Mouse (Mus musculus): Measurements from ENCODE around the gene Acp7. TPM values are rescaled to one million over a fixed set of nuclear protein-coding genes. Genes with fewer than 3 reads are reported as not detected.
"Not testable (repeated sequence)": the region's sequence is repeated elsewhere in the genome, so short reads cannot be mapped to it uniquely, and the experiment has no call there.

The Acp7 gene
- polyA plus RNA-seq, 1 experiment from 2014 or later = not detected

GRCm38 (mm10) chr7:28637511-28637910, 6.4 kb upstream of the Acp7 start:
- Histone ChIP-seq H3K9ac (ENCODE audit: low read length) (no peak overlapping the region; the same call in 1 of the 2 replicates), H3K4me3 (ENCODE audit: control insufficient read depth in 1 of 2, insufficient read depth in 1 of 2, low read depth in 1 of 2, low read length in 2 of 2) (no peak overlapping the region), H3K36me3 (ENCODE audit: control insufficient read depth, insufficient read depth, low read length) (no peaks in the 10 kb centered on the region), H3K27ac (replicated peaks in 1 of 2; ENCODE audit: control insufficient read depth in 1 of 2, insufficient read depth in 1 of 2, low read depth in 2 of 2, low read length in 2 of 2) (no peak overlapping the region), H3K9me3 (ENCODE audit: control insufficient read depth, low read length) (no peaks in the 10 kb centered on the region), H3K4me2 (ENCODE audit: low read length) (no peak overlapping the region), H3K4me1 (ENCODE audit: control insufficient read depth in 2 of 2, insufficient read depth in 2 of 2, low read length in 2 of 2) (no peaks in the 10 kb centered on the region; a peak in 1 of 4 replicates), H3K27me3 (ENCODE audit: control insufficient read depth, insufficient read depth, low read length) (no peaks in the 10 kb centered on the region)
- ATAC-seq (ENCODE audit: insufficient number of reproducible peaks, insufficient read depth, low FRiP score, low read depth) = no peak
- 8% methylated on average over 8 of the region's 8 CpGs for WGBS

GRCm38 (mm10) chr7:28634128-28634527, 3.0 kb upstream of the Acp7 start:
- H3K27ac ChIP-seq (replicated peaks in 1 of 2; ENCODE audit: control insufficient read depth in 1 of 2, insufficient read depth in 1 of 2, low read depth in 2 of 2, low read length in 2 of 2) = no peak overlapping the region
- no peak for ATAC-seq (ENCODE audit: insufficient number of reproducible peaks, insufficient read depth, low FRiP score, low read depth)
- no peak overlapping the region for H3K4me2 ChIP-seq (ENCODE audit: low read length)
- no peaks in the 10 kb centered on the region for H3K36me3 ChIP-seq (ENCODE audit: control insufficient read depth, insufficient read depth, low read length)
- H3K27me3 ChIP-seq (ENCODE audit: control insufficient read depth, insufficient read depth, low read length) = peaks cover 26% of the 10 kb centered on the region
- peaks cover 2 to 5% of the 10 kb centered on the region in 2 experiments; a peak in 2 of 4 replicates for H3K4me1 ChIP-seq (ENCODE audit: control insufficient read depth in 2 of 2, insufficient read depth in 2 of 2, low read length in 2 of 2)
- no peak overlapping the region for H3K9ac ChIP-seq (ENCODE audit: low read length)
- WGBS = 50% methylated on average over 4 of the region's 4 CpGs
- no peaks in the 10 kb centered on the region for H3K9me3 ChIP-seq (ENCODE audit: control insufficient read depth, low read length)
- no peak overlapping the region for H3K4me3 ChIP-seq (ENCODE audit: control insufficient read depth in 1 of 2, insufficient read depth in 1 of 2, low read depth in 1 of 2, low read length in 2 of 2)

DNA sequence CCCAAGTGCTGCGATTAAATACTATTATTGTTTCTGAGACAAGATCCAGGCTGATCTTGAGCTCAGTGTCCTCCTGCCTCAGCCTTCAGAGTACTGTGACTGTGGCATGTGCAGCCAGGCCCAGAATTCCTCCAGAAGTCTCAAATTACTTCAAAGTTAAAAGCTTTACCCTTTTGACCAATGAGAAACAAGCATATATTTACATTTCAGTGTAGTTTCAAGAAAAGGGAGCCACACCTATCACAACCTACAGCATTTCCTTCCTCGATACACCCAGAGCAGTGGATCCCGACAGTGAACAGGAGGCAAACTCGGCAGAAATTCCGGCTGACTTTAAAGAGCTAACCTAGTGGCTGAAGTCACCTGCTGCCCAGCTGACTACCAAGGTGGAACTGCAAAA, 6.3 kb downstream of the Acp7 start:
- no peak for ATAC-seq (ENCODE audit: insufficient number of reproducible peaks, insufficient read depth, low FRiP score, low read depth)
- Histone ChIP-seq H3K27ac (replicated peaks in 1 of 2; ENCODE audit: control insufficient read depth in 1 of 2, insufficient read depth in 1 of 2, low read depth in 2 of 2, low read length in 2 of 2) (no peak overlapping the region), H3K4me1 (ENCODE audit: control insufficient read depth in 2 of 2, insufficient read depth in 2 of 2, low read length in 2 of 2) (no peaks in the 10 kb centered on the region), H3K36me3 (ENCODE audit: control insufficient read depth, insufficient read depth, low read length) (no peaks in the 10 kb centered on the region), H3K4me3 (ENCODE audit: control insufficient read depth in 1 of 2, insufficient read depth in 1 of 2, low read depth in 1 of 2, low read length in 2 of 2) (no peak overlapping the region), H3K9ac (ENCODE audit: low read length) (no peak overlapping the region), H3K9me3 (ENCODE audit: control insufficient read depth, low read length) (no peaks in the 10 kb centered on the region), H3K4me2 (ENCODE audit: low read length) (no peak overlapping the region), H3K27me3 (ENCODE audit: control insufficient read depth, insufficient read depth, low read length) (peaks cover 18% of the 10 kb centered on the region)
- 72% methylated on average over 5 of the region's 5 CpGs for WGBS

- no peaks in the 10 kb centered on the region for H3K36me3 ChIP-seq (ENCODE audit: control insufficient read depth, insufficient read depth, low read length)
- no peak overlapping the region for H3K4me2 ChIP-seq (ENCODE audit: low read length)
- no peaks in the 10 kb centered on the region for H3K9me3 ChIP-seq (ENCODE audit: control insufficient read depth, low read length)
- no peak overlapping the region for H3K27ac ChIP-seq (replicated peaks in 1 of 2; ENCODE audit: control insufficient read depth in 1 of 2, insufficient read depth in 1 of 2, low read depth in 2 of 2, low read length in 2 of 2)
- ATAC-seq (ENCODE audit: insufficient number of reproducible peaks, insufficient read depth, low FRiP score, low read depth) = no peak
- H3K4me1 ChIP-seq (ENCODE audit: control insufficient read depth in 2 of 2, insufficient read depth in 2 of 2, low read length in 2 of 2) = no peaks in the 10 kb centered on the region
- H3K9ac ChIP-seq (ENCODE audit: low read length) = no peak overlapping the region
- no peak overlapping the region for H3K4me3 ChIP-seq (ENCODE audit: control insufficient read depth in 1 of 2, insufficient read depth in 1 of 2, low read depth in 1 of 2, low read length in 2 of 2)
- 70% methylated on average over 9 of the region's 9 CpGs for WGBS
- no peaks in the 10 kb centered on the region for H3K27me3 ChIP-seq (ENCODE audit: control insufficient read depth, insufficient read depth, low read length)
Observed at GRCm38 (mm10) chr7:28619098-28619715, 11.9 kb downstream of the Acp7 start.

- Histone ChIP-seq H3K9ac (ENCODE audit: low read length) (no peak overlapping the region), H3K4me3 (ENCODE audit: control insufficient read depth in 1 of 2, insufficient read depth in 1 of 2, low read depth in 1 of 2, low read length in 2 of 2) (no peak overlapping the region), H3K27me3 (ENCODE audit: control insufficient read depth, insufficient read depth, low read length) (no peaks in the 10 kb centered on the region), H3K4me1 (ENCODE audit: control insufficient read depth in 2 of 2, insufficient read depth in 2 of 2, low read length in 2 of 2) (no peaks in the 10 kb centered on the region), H3K36me3 (ENCODE audit: control insufficient read depth, insufficient read depth, low read length) (no peaks in the 10 kb centered on the region), H3K4me2 (ENCODE audit: low read length) (no peak overlapping the region), H3K9me3 (ENCODE audit: control insufficient read depth, low read length) (no peaks in the 10 kb centered on the region), H3K27ac (replicated peaks in 1 of 2; ENCODE audit: control insufficient read depth in 1 of 2, insufficient read depth in 1 of 2, low read depth in 2 of 2, low read length in 2 of 2) (no peak overlapping the region)
- no peak for ATAC-seq (ENCODE audit: insufficient number of reproducible peaks, insufficient read depth, low FRiP score, low read depth)
- 78% methylated on average over 8 of the region's 8 CpGs for WGBS
Observed at GRCm38 (mm10) chr7:28605951-28606350, 25.2 kb downstream of the Acp7 start.

GRCm38 (mm10) chr7:28603788-28604187, 27.3 kb downstream of the Acp7 start:
- not testable (repeated sequence) for H3K4me2 ChIP-seq (ENCODE audit: low read length); H3K27me3 ChIP-seq (ENCODE audit: control insufficient read depth, insufficient read depth, low read length); H3K36me3 ChIP-seq (ENCODE audit: control insufficient read depth, insufficient read depth, low read length); H3K4me3 ChIP-seq (ENCODE audit: control insufficient read depth in 1 of 2, insufficient read depth in 1 of 2, low read depth in 1 of 2, low read length in 2 of 2); H3K27ac ChIP-seq (replicated peaks in 1 of 2; ENCODE audit: control insufficient read depth in 1 of 2, insufficient read depth in 1 of 2, low read depth in 2 of 2, low read length in 2 of 2); H3K9me3 ChIP-seq (ENCODE audit: control insufficient read depth, low read length); H3K9ac ChIP-seq (ENCODE audit: low read length); H3K4me1 ChIP-seq (ENCODE audit: control insufficient read depth in 2 of 2, insufficient read depth in 2 of 2, low read length in 2 of 2); ATAC-seq (ENCODE audit: insufficient number of reproducible peaks, insufficient read depth, low FRiP score, low read depth)
- 80% methylated on average over 2 of the region's 2 CpGs for WGBS

GRCm38 (mm10) chr7:28603136-28603535, 28.0 kb downstream of the Acp7 start:
- 64% methylated on average over 5 of the region's 5 CpGs for WGBS
- no peak for ATAC-seq (ENCODE audit: insufficient number of reproducible peaks, insufficient read depth, low FRiP score, low read depth)
- no peak overlapping the region for H3K9ac ChIP-seq (ENCODE audit: low read length)
- H3K9me3 ChIP-seq (ENCODE audit: control insufficient read depth, low read length) = no peaks in the 10 kb centered on the region
- no peaks in the 10 kb centered on the region for H3K4me1 ChIP-seq (ENCODE audit: control insufficient read depth in 2 of 2, insufficient read depth in 2 of 2, low read length in 2 of 2)
- H3K27ac ChIP-seq (replicated peaks in 1 of 2; ENCODE audit: control insufficient read depth in 1 of 2, insufficient read depth in 1 of 2, low read depth in 2 of 2, low read length in 2 of 2) = no peak overlapping the region
- H3K4me3 ChIP-seq (ENCODE audit: control insufficient read depth in 1 of 2, insufficient read depth in 1 of 2, low read depth in 1 of 2, low read length in 2 of 2) = no peak overlapping the region
- no peaks in the 10 kb centered on the region for H3K36me3 ChIP-seq (ENCODE audit: control insufficient read depth, insufficient read depth, low read length)
- no peak overlapping the region for H3K4me2 ChIP-seq (ENCODE audit: low read length)
- H3K27me3 ChIP-seq (ENCODE audit: control insufficient read depth, insufficient read depth, low read length) = no peaks in the 10 kb centered on the region

DNA sequence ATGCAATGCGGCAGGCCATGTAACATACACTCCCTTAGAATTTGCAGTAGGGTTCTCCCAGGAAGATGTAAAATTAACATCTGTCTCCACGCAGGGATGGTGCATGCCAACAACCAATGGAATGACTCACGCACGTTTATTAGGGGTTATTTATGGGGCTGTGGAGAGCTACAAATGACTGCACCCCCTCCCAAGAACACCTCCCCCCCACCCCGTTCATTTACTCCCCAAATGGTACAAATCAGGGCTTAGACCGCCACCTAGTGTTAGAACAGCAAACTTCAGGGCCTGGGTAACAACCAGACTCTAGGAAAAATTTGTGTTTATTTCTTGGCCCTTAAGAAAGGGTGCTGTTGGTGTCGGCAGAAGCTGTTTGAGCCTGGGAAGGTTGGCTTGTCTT, 29.5 kb downstream of the Acp7 start:
- peaks cover 4 to 9% of the 10 kb centered on the region in 2 experiments for H3K4me1 ChIP-seq (ENCODE audit: control insufficient read depth in 2 of 2, insufficient read depth in 2 of 2, low read length in 2 of 2)
- H3K4me3 ChIP-seq (ENCODE audit: control insufficient read depth in 1 of 2, insufficient read depth in 1 of 2, low read depth in 1 of 2, low read length in 2 of 2) = no peak overlapping the region
- no peak overlapping the region for H3K9ac ChIP-seq (ENCODE audit: low read length)
- no peaks in the 10 kb centered on the region for H3K9me3 ChIP-seq (ENCODE audit: control insufficient read depth, low read length)
- no peak overlapping the region for H3K27ac ChIP-seq (replicated peaks in 1 of 2; ENCODE audit: control insufficient read depth in 1 of 2, insufficient read depth in 1 of 2, low read depth in 2 of 2, low read length in 2 of 2)
- H3K4me2 ChIP-seq (ENCODE audit: low read length) = no peak overlapping the region
- H3K27me3 ChIP-seq (ENCODE audit: control insufficient read depth, insufficient read depth, low read length) = no peaks in the 10 kb centered on the region
- H3K36me3 ChIP-seq (ENCODE audit: control insufficient read depth, insufficient read depth, low read length) = no peaks in the 10 kb centered on the region
- 25% methylated on average over 7 of the region's 7 CpGs for WGBS
- ATAC-seq (ENCODE audit: insufficient number of reproducible peaks, insufficient read depth, low FRiP score, low read depth) = no peak

Measured in heart, embryonic 14.5 days (tissue).